Mouse (Mus musculus): ENCODE data around the gene Rin2. TPM values are rescaled to one million over a fixed set of nuclear protein-coding genes. Genes with fewer than 3 reads are reported as not detected.

The Rin2 gene
- total and polyA plus RNA-seq, 3 experiments, result 0.05 to 0.10 (median 0.08) TPM

DNA sequence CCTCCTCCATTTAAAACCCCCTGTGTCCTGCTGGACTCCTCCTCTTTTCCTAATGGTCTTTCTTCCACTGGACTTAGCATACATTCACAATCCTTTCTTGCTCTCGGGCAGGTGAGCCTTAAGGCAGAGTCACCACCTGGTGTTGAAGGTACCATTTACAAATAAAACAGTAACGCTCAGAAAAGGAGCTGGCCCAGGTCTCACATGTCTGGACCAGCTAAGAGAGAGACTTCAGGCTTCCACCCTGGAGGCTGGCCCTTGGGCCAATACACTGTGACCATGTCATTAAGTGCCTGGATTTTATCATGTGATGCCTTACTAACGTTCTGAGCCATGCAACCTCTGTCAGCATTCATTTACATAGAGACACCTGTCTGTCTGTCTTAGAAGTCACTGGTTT lies 165.3 kb downstream of the Rin2 start:
- no peak overlapping the region for H3K27ac ChIP-seq (ENCODE audit: insufficient read depth, low read depth)
- H3K79me2 ChIP-seq (replicated peaks; ENCODE audit: control insufficient read depth, extremely low read depth, insufficient read depth, poor library complexity, severe bottlenecking), result no peaks in the 10 kb centered on the region
- H3K4me2 ChIP-seq (ENCODE audit: insufficient read depth, low read depth, poor library complexity, severe bottlenecking), result no peak overlapping the region
- no peaks in the 10 kb centered on the region for H3K36me3 ChIP-seq (replicated peaks in 1 of 2; ENCODE audit: control insufficient read depth in 1 of 2, insufficient read depth in 1 of 2, low read length in 1 of 2)
- H3K9me3 ChIP-seq (replicated peaks; ENCODE audit: low read length), result no peaks in the 10 kb centered on the region
- no peak overlapping the region for H3K4me3 ChIP-seq (replicated peaks in 1 of 3; ENCODE audit: low read depth in 2 of 3, low read length in 2 of 3, poor library complexity in 1 of 3)
- H3K9ac ChIP-seq (ENCODE audit: insufficient read depth, low read depth), result no peak overlapping the region
- no peak for TF ChIP-seq HCFC1 (IDR thresholded peaks at IDR 0.05; ENCODE audit: low read depth, low read length)
- TF ChIP-seq CHD1 (IDR thresholded peaks at IDR 0.05; ENCODE audit: low read depth, low read length), result no peak
- no peak for TF ChIP-seq MXI1 (IDR thresholded peaks at IDR 0.05; ENCODE audit: low read depth, low read length)
- no peak for TF ChIP-seq ELF1 (IDR thresholded peaks at IDR 0.05; ENCODE audit: low read depth, low read length)
- TF ChIP-seq PAX5 (IDR thresholded peaks at IDR 0.05; ENCODE audit: low read length), result no peak
- no peak for TF ChIP-seq EP300 (IDR thresholded peaks at IDR 0.05; ENCODE audit: low read length)
- no peak for TF ChIP-seq SMC3 (IDR thresholded peaks at IDR 0.05; ENCODE audit: low read depth, low read length)
- TF ChIP-seq JUND (conservative IDR thresholded peaks at IDR 0.05; ENCODE audit: low read depth, low read length), result no peak
- TF ChIP-seq MAFK (IDR thresholded peaks at IDR 0.05; ENCODE audit: insufficient replicate concordance, low read length), result no peak
- no peak for TF ChIP-seq TBP (conservative IDR thresholded peaks at IDR 0.05; ENCODE audit: low read depth, low read length)
- in situ Hi-C loops (cut with MboI; ENCODE audit: low pct_ligation_motif_present, low pct_unique_long_range_greater_than_20kb, low sequenced_read_pairs) (no loop called here), dilution Hi-C loops (cut with MboI; ENCODE audit: extremely low pct_ligation_motif_present, extremely low pct_unique_long_range_greater_than_20kb, low sequenced_read_pairs) (no loop called here)
- no peak for DNase-seq (ENCODE audit: extremely low read depth)
- no peaks in the 10 kb centered on the region for H3K27me3 ChIP-seq (replicated peaks)
- no peaks in the 10 kb centered on the region for H3K4me1 ChIP-seq (ENCODE audit: control insufficient read depth in 1 of 2, insufficient read depth in 2 of 2)

DNA sequence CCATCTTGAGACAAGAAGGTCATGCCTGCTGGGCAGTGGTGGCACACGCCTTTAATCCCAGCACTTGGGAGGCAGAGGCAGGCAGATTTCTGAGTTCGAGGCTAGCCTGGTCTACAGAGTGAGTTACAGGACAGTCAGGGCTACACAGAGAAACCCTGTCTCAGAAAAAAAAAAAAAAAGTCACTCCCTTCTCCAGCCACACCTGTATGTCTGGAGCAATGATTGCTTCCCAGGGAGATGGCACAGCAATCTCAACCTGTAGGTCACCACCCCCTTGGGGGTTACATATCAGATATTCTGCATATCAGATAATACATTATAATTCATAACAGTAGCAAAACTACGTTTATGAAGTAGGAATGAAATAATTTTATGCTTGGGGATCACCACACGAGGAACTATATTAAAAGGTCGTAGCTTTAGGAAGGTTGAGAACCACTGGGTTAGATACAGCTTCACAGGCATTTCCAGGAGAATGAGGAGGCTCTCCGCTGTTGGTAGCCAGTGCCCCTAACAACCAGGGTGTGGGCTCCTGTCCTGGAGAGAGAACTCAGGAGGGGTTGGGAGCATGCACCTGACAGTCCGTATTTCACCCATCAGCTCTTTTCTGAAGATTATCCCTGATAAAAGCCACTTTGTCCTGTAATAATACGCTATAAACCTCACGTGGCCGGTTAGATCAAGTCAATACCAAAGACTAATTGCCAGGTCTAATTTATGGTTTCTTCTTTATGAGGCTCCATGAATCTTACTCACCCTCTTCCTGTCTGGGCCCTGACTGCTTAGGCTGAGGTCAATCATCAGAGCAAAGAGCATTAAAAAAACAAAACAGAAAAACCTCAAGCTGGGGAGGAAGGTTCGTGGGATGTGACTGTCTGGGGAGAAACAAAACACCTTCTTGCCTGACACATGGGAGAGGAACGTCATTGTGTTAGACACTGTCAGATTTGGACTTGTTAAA lies 166.2 kb downstream of the Rin2 start:
- no peak overlapping the region for H3K27ac ChIP-seq (ENCODE audit: insufficient read depth, low read depth)
- dilution Hi-C loops (cut with MboI; ENCODE audit: extremely low pct_ligation_motif_present, extremely low pct_unique_long_range_greater_than_20kb, low sequenced_read_pairs), result no loop called here
- no peaks in the 10 kb centered on the region for H3K36me3 ChIP-seq (replicated peaks in 1 of 2; ENCODE audit: control insufficient read depth in 1 of 2, insufficient read depth in 1 of 2, low read length in 1 of 2)
- no peaks in the 10 kb centered on the region for H3K27me3 ChIP-seq (replicated peaks)
- H3K4me2 ChIP-seq (ENCODE audit: insufficient read depth, low read depth, poor library complexity, severe bottlenecking), result no peak overlapping the region
- H3K9ac ChIP-seq (ENCODE audit: insufficient read depth, low read depth), result no peak overlapping the region
- in situ Hi-C loops (cut with MboI; ENCODE audit: low pct_ligation_motif_present, low pct_unique_long_range_greater_than_20kb, low sequenced_read_pairs), result no loop called here
- DNase-seq (ENCODE audit: extremely low read depth), result no peak
- TF ChIP-seq ZC3H11A (IDR thresholded peaks at IDR 0.05; ENCODE audit: low read depth, low read length) (no peak), HCFC1 (IDR thresholded peaks at IDR 0.05; ENCODE audit: low read depth, low read length) (no peak), ZMIZ1 (IDR thresholded peaks at IDR 0.05; ENCODE audit: low read depth, low read length) (no peak), SIN3A (IDR thresholded peaks at IDR 0.05; ENCODE audit: low read length) (no peak), MXI1 (IDR thresholded peaks at IDR 0.05; ENCODE audit: low read depth, low read length) (no peak), UBTF (IDR thresholded peaks at IDR 0.05; ENCODE audit: low read depth, low read length) (no peak), E2F4 (IDR thresholded peaks at IDR 0.05; ENCODE audit: insufficient replicate concordance, low read depth, low read length) (no peak), TBP (conservative IDR thresholded peaks at IDR 0.05; ENCODE audit: low read depth, low read length) (no peak)
- H3K4me1 ChIP-seq (ENCODE audit: control insufficient read depth in 1 of 2, insufficient read depth in 2 of 2), result peaks cover 0 to 4% of the 10 kb centered on the region in 2 experiments; a peak in 1 of 4 replicates
- H3K9me3 ChIP-seq (replicated peaks; ENCODE audit: low read length), result no peaks in the 10 kb centered on the region
- no peaks in the 10 kb centered on the region for H3K79me2 ChIP-seq (replicated peaks; ENCODE audit: control insufficient read depth, extremely low read depth, insufficient read depth, poor library complexity, severe bottlenecking)
- H3K4me3 ChIP-seq (replicated peaks in 1 of 3; ENCODE audit: low read depth in 2 of 3, low read length in 2 of 3, poor library complexity in 1 of 3), result no peak overlapping the region
